Mouse (Mus musculus): ENCODE measurements around the gene Cacng7. TPM values are rescaled to one million over a fixed set of nuclear protein-coding genes. Genes with fewer than 3 reads are reported as not detected.
A peak's percentile ranks its signal among the peaks of the same experiment; 100 is the strongest.

Cacng7 gene
- total RNA-seq, 1 experiment = 14.4 TPM

GRCm38 (mm10) chr7:3348326-3348725, 15.6 kb downstream of the Cacng7 start:
- Histone ChIP-seq H3K27ac (ENCODE audit: insufficient read depth, low read depth, low read length, poor library complexity, severe bottlenecking) (peak overlapping the region; percentile 100), H3K4me3 (ENCODE audit: insufficient read depth in 1 of 2, low read depth in 1 of 2, low read length in 2 of 2, poor library complexity in 1 of 2, severe bottlenecking in 1 of 2) (no peak overlapping the region), H3K9ac (ENCODE audit: insufficient read depth, low read depth, low read length, poor library complexity, severe bottlenecking) (peak overlapping the region; percentile 61; the same call in 1 of the 2 replicates), H3K36me3 (ENCODE audit: control insufficient read depth, insufficient read depth, low read length, poor library complexity, severe bottlenecking) (peaks cover 11% of the 10 kb centered on the region; the same call in 1 of the 2 replicates), H3K4me1 (ENCODE audit: control insufficient read depth in 2 of 2, insufficient read depth in 2 of 2, low read length in 2 of 2, poor library complexity in 1 of 2) (peaks cover 17% of the 10 kb centered on the region in 2 experiments), H3K9me3 (ENCODE audit: control insufficient read depth, insufficient read depth, low read depth, low read length) (no peaks in the 10 kb centered on the region)
- no peak for TF ChIP-seq MAFK (IDR thresholded peaks at IDR 0.05; ENCODE audit: insufficient read depth, low read depth, low read length)
- TF ChIP-seq CHD2 (IDR thresholded peaks at IDR 0.05; ENCODE audit: low read depth, low read length) = peak; percentile 39; the same call in 1 of the 2 replicates
- DNase-seq (ENCODE audit: low read depth, low spot score) = no peak
- in situ Hi-C loops (cut with MboI; ENCODE audit: low sequenced_read_pairs in 2 of 2, unreplicated experiment in 2 of 2) = no loop called here

GRCm38 (mm10) chr7:3349775-3350174, 17.0 kb downstream of the Cacng7 start:
- Histone ChIP-seq H3K36me3 (ENCODE audit: control insufficient read depth, insufficient read depth, low read length, poor library complexity, severe bottlenecking) (peaks cover 9% of the 10 kb centered on the region; the same call in 1 of the 2 replicates), H3K27ac (ENCODE audit: insufficient read depth, low read depth, low read length, poor library complexity, severe bottlenecking) (peak overlapping the region; percentile 100), H3K9ac (ENCODE audit: insufficient read depth, low read depth, low read length, poor library complexity, severe bottlenecking) (peak overlapping the region; percentile 41; the same call in 1 of the 2 replicates), H3K4me1 (ENCODE audit: control insufficient read depth in 2 of 2, insufficient read depth in 2 of 2, low read length in 2 of 2, poor library complexity in 1 of 2) (peaks cover 17 to 22% of the 10 kb centered on the region in 2 experiments), H3K4me3 (ENCODE audit: insufficient read depth in 1 of 2, low read depth in 1 of 2, low read length in 2 of 2, poor library complexity in 1 of 2, severe bottlenecking in 1 of 2) (peak overlapping the region in 1 of 2 experiments; percentile 0; a peak in 1 of 4 replicates), H3K9me3 (ENCODE audit: control insufficient read depth, insufficient read depth, low read depth, low read length) (no peaks in the 10 kb centered on the region)
- no peak for DNase-seq (ENCODE audit: low read depth, low spot score)
- TF ChIP-seq HCFC1 (IDR thresholded peaks at IDR 0.05; ENCODE audit: borderline replicate concordance, insufficient read depth, low read length) = no peak
- no peak for TF ChIP-seq MAFK (IDR thresholded peaks at IDR 0.05; ENCODE audit: insufficient read depth, low read depth, low read length)
- TF ChIP-seq CHD2 (IDR thresholded peaks at IDR 0.05; ENCODE audit: low read depth, low read length) = no peak
- in situ Hi-C loops (cut with MboI; ENCODE audit: low sequenced_read_pairs in 2 of 2, unreplicated experiment in 2 of 2) = no loop called here

- no peak overlapping the region for H3K9ac ChIP-seq (ENCODE audit: insufficient read depth, low read depth, low read length, poor library complexity, severe bottlenecking)
- H3K4me1 ChIP-seq (ENCODE audit: control insufficient read depth in 2 of 2, insufficient read depth in 2 of 2, low read length in 2 of 2, poor library complexity in 1 of 2) = peaks cover 14 to 21% of the 10 kb centered on the region in 2 experiments
- TF ChIP-seq ZNF384 (IDR thresholded peaks at IDR 0.05; ENCODE audit: low read depth, low read length) (no peak), ZC3H11A (IDR thresholded peaks at IDR 0.05; ENCODE audit: borderline replicate concordance, low read depth, low read length) (no peak), MAFK (IDR thresholded peaks at IDR 0.05; ENCODE audit: insufficient read depth, low read depth, low read length) (no peak), CHD2 (IDR thresholded peaks at IDR 0.05; ENCODE audit: low read depth, low read length) (no peak), HCFC1 (IDR thresholded peaks at IDR 0.05; ENCODE audit: borderline replicate concordance, insufficient read depth, low read length) (no peak)
- H3K36me3 ChIP-seq (ENCODE audit: control insufficient read depth, insufficient read depth, low read length, poor library complexity, severe bottlenecking) = peaks cover 9% of the 10 kb centered on the region; the same call in 1 of the 2 replicates
- H3K27ac ChIP-seq (ENCODE audit: insufficient read depth, low read depth, low read length, poor library complexity, severe bottlenecking) = no peak overlapping the region
- no peaks in the 10 kb centered on the region for H3K9me3 ChIP-seq (ENCODE audit: control insufficient read depth, insufficient read depth, low read depth, low read length)
- H3K4me3 ChIP-seq (ENCODE audit: insufficient read depth in 1 of 2, low read depth in 1 of 2, low read length in 2 of 2, poor library complexity in 1 of 2, severe bottlenecking in 1 of 2) = no peak overlapping the region
- in situ Hi-C loops (cut with MboI; ENCODE audit: low sequenced_read_pairs in 2 of 2, unreplicated experiment in 2 of 2) = no loop called here
- DNase-seq (ENCODE audit: low read depth, low spot score) = no peak
Measured at GRCm38 (mm10) chr7:3351536-3351935, 18.8 kb downstream of the Cacng7 start.

- in situ Hi-C loops (cut with MboI; ENCODE audit: low sequenced_read_pairs in 2 of 2, unreplicated experiment in 2 of 2) = no loop called here
- H3K4me1 ChIP-seq (ENCODE audit: control insufficient read depth in 2 of 2, insufficient read depth in 2 of 2, low read length in 2 of 2, poor library complexity in 1 of 2) = peaks cover 1 to 11% of the 10 kb centered on the region in 2 experiments
- no peaks in the 10 kb centered on the region for H3K9me3 ChIP-seq (ENCODE audit: control insufficient read depth, insufficient read depth, low read depth, low read length)
- DNase-seq (ENCODE audit: low read depth, low spot score) = no peak
- no peak overlapping the region for H3K4me3 ChIP-seq (ENCODE audit: insufficient read depth in 1 of 2, low read depth in 1 of 2, low read length in 2 of 2, poor library complexity in 1 of 2, severe bottlenecking in 1 of 2)
- no peak overlapping the region for H3K9ac ChIP-seq (ENCODE audit: insufficient read depth, low read depth, low read length, poor library complexity, severe bottlenecking)
- peaks cover 11% of the 10 kb centered on the region; the same call in 1 of the 2 replicates for H3K36me3 ChIP-seq (ENCODE audit: control insufficient read depth, insufficient read depth, low read length, poor library complexity, severe bottlenecking)
- TF ChIP-seq HCFC1 (IDR thresholded peaks at IDR 0.05; ENCODE audit: borderline replicate concordance, insufficient read depth, low read length) (no peak), ZNF384 (IDR thresholded peaks at IDR 0.05; ENCODE audit: low read depth, low read length) (no peak), MAFK (IDR thresholded peaks at IDR 0.05; ENCODE audit: insufficient read depth, low read depth, low read length) (no peak), ZC3H11A (IDR thresholded peaks at IDR 0.05; ENCODE audit: borderline replicate concordance, low read depth, low read length) (no peak), CHD2 (IDR thresholded peaks at IDR 0.05; ENCODE audit: low read depth, low read length) (no peak)
- no peak overlapping the region for H3K27ac ChIP-seq (ENCODE audit: insufficient read depth, low read depth, low read length, poor library complexity, severe bottlenecking)
Measured at GRCm38 (mm10) chr7:3354850-3355249, 22.1 kb downstream of the Cacng7 start.

- TF ChIP-seq ZNF384 (IDR thresholded peaks at IDR 0.05; ENCODE audit: low read depth, low read length) = no peak
- no peak for TF ChIP-seq ZC3H11A (IDR thresholded peaks at IDR 0.05; ENCODE audit: borderline replicate concordance, low read depth, low read length)
- no peak for TF ChIP-seq CHD2 (IDR thresholded peaks at IDR 0.05; ENCODE audit: low read depth, low read length)
- TF ChIP-seq MAFK (IDR thresholded peaks at IDR 0.05; ENCODE audit: insufficient read depth, low read depth, low read length) = no peak
- TF ChIP-seq HCFC1 (IDR thresholded peaks at IDR 0.05; ENCODE audit: borderline replicate concordance, insufficient read depth, low read length) = no peak
- peaks cover 4% of the 10 kb centered on the region; the same call in 1 of the 2 replicates for H3K36me3 ChIP-seq (ENCODE audit: control insufficient read depth, insufficient read depth, low read length, poor library complexity, severe bottlenecking)
- DNase-seq (ENCODE audit: low read depth, low spot score) = no peak
- in situ Hi-C loops (cut with MboI; ENCODE audit: low sequenced_read_pairs in 2 of 2, unreplicated experiment in 2 of 2) = no loop called here
- no peak overlapping the region for H3K9ac ChIP-seq (ENCODE audit: insufficient read depth, low read depth, low read length, poor library complexity, severe bottlenecking)
- peaks cover 9 to 19% of the 10 kb centered on the region in 2 experiments; a peak in 3 of 4 replicates for H3K4me1 ChIP-seq (ENCODE audit: control insufficient read depth in 2 of 2, insufficient read depth in 2 of 2, low read length in 2 of 2, poor library complexity in 1 of 2)
- H3K27ac ChIP-seq (ENCODE audit: insufficient read depth, low read depth, low read length, poor library complexity, severe bottlenecking) = peak overlapping the region; percentile 24; the same call in 1 of the 2 replicates
- no peak overlapping the region for H3K4me3 ChIP-seq (ENCODE audit: insufficient read depth in 1 of 2, low read depth in 1 of 2, low read length in 2 of 2, poor library complexity in 1 of 2, severe bottlenecking in 1 of 2)
- H3K9me3 ChIP-seq (ENCODE audit: control insufficient read depth, insufficient read depth, low read depth, low read length) = no peaks in the 10 kb centered on the region
Measured at GRCm38 (mm10) chr7:3360678-3361077, 27.9 kb downstream of the Cacng7 start.
